Mouse (Mus musculus): Measurements from ENCODE around the gene Mllt10.

Mllt10 gene

DNA sequence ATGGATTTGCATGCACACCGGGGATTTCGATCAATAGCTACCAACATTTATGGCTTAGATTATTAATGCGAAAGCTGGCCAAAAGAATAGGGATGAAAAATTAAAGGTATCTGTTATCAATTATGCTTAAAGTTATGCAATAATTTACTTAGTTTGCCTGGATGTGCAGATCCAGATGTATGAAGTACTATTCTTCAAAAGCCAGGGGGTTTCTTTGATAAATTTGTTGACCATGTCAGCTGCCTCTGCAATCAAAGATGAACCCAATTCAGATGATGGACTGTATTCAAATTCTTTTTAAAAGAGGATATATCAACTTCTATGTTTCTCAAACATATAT lies 3.2 kb upstream of the Mllt10 start:
- DNase-seq (ENCODE audit: low read depth, low spot score), result no peak

DNA sequence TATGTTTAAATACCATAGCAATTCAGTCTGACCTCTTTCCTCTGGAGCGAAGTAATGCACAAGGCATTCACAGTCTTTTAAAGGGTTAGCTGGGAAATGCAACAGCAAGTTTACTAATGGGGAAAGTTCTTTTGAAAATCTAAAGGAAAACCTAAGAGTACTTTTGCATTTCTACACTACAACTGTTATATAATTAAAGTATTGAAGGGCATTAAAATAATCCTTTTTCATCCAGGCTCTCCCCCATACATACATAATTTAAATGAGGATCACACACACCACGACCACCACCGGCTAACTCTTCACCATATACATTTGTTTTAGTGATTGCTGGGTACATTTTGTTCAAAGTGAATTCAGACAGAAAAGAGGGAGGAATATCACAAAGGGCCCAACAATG lies 2.5 kb upstream of the Mllt10 start:
- DNase-seq (ENCODE audit: low read depth, low spot score), result no peak

DNA sequence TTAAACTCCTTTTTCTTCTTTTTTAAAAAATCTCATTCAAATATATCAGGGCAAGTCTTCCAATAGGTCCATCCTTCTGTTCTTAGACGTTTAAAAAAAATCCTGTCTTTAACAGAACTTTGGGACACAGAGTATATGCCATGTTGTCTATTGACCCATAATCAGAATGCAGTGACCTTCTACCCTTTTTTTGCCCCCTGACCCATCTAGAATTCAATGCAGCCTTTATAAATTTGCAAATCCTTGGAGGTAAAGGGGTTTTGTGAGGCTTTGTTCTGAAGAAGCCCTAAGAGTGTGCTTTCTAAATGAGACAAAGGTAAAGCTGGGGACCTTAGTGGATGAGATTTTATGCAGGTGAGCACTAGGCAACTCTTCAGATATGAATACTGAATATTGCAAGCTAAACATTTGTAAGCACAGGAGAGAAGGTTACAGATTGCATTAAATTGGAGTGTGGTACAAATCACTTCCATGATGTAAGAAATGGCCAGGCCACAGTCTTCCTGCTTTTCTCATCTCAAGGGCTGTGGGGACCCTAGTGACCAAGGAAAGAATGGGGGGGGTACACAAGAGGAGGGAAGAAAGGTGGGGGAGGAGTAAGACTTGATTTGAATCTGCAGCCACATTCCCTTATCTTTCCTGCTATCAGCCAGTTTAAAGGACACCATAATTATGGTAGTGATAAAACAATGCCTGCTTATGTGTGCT lies 1.6 kb upstream of the Mllt10 start:
- DNase-seq (ENCODE audit: low read depth, low spot score), result no peak

DNA sequence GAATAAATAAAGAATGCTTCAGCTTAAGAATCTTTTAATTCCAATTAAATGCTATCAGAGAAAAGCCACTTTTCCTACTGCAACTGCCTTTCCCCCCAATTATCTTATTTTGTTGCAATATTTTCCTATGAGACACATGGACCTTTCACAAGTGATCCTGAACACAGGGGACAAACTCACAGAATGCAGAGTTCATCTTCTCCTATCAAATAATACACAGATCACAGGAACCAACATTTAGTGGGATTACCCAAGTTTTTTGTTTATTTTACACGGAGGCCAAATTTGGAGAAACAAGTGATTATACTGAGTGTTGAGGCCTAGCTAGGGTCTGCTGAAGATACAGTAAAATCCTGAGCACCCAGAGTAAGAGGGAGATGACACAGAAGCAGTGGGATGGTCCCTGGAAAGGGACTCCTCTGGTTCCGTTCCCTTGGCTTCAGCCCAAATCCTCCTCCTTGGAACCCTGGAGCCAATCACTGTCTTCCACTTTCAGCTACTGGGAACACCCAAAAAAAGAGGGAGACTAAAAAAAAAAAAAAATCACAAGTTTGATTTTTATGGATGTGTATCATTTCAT lies 996 bp upstream of the Mllt10 start:
- no peak for DNase-seq (ENCODE audit: low read depth, low spot score)

DNA sequence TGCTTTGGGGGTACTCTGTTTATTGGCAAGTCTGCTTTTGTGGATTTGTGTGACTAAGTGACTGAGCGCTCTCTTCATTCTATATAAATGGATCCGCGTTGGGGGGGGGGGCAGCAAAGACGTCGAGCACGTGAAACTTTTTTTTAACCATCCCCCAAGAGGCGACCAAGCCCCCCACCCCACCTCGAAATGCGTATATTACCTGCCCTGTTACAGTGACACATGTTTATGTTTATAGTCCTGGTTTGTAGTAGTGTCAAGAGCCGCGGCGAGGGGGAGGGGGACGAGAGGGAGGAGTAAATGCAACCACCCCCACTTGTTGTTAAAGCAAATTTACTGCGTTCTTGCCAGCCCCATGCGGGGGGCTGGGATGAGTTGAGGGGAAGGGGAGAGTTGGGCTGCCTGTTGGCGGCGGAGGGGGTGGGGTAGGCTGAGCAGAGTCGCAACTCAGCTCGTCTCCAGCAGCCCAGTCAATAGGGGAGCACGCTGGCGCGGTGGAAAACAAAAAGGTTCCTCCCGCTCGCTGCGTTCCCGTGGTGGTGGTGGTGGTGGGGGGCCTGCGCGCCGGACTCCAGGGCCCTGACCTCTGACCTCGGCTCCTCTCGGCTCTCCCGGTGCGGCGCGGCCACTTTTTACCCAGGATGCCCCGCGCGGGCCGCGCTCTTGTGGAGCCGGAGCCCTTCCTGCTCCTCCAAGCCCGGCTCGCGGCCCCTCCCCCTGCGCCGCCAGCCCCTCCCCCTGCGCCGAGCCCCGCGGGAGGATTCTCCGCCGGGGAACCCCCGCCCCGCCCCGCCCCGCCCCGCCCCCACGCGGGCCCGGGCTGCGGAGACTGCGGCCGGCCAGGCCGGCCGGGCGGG lies 1.1 kb downstream of the Mllt10 start:
- DNase-seq (ENCODE audit: low read depth, low spot score), result peak; percentile 87

DNA sequence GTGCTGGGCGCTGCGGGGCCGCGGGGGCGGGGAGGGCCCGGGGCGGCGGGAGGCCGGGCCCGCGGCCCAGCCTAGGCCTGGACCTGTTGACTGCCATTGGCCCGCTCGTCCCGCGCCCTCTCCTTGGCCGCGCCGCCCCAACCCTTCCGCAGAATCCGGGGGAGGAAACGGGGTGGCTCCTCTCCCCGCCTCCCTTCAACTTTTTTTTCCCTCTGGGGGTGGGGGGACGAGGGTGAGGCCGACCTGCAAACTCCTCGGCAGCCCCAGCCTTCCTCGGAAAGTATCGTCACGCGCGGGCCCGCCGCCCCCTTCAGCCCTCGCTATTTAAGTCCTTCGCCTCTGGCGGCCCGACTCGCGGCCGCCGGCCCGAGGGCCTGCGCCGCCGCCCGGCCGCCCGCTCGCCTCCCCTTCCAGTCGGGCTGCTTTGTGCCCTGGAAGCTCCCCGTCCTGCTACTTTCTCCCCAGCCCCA lies 1.8 kb downstream of the Mllt10 start:
- no peak for DNase-seq (ENCODE audit: low read depth, low spot score)

DNA sequence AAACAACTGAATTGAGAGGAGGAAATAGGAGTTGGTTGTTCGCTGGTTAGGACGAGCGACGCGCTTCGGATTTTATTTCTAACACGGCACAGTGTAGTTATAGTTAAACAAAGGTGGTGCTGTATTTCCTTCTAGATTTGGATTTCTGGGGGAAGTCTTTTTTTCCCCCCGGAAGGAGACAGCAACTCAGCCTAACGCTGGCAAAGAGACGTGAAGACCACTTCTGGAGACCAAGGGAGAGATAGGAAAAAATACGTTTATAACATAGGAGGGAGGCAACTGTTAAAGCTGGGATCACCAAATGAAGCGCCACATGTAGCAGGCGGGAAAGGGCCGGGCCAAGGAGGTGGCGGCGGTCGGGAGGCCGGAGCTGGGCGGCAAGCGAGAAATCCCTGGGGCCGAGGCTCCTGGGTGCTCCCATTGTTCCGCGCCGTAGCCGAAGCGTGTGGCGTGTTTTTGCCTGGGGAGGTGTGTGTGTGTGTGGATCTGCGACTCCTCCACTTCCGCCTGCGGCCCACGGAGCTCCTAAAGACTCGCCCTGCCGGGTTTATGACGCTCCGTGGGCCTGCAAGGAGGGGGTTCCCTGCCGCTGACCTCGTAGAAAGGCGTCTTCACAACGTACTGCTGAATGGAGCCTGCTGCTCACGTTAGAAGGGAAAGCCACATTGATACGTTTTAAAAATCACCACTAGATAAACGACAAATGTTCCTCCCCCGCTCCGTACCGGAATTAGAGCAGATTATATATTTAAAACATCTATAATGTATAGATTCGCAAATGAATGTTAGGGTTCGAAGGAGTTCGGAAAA lies 2.5 kb downstream of the Mllt10 start:
- peak; percentile 42 for DNase-seq (ENCODE audit: low read depth, low spot score)

DNA sequence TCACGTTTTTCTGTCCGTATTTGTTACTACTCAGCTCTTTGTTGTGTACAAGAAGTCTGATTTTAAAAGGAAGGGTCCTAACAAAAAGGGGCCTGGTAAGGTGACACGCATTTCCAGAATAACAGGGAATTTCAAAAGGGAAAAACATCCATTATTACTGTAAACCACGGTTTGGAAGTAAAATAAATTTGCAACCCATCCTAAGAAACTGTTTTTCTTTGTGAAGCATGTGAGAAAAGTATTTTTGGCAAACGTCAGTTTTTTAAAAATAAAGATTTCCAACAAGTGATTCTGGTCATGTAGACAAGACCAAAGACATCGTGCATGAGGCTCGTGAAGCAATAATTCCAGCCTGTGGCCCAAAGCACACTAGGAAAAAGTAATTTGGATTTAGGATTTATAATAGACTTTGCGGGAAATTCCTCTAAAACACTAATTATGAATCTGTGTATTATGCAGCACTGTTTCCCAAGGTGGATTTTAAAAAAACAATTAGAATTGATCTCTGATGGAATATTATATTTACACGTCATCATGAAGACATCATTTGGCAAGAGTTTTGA lies 3.2 kb downstream of the Mllt10 start:
- DNase-seq (ENCODE audit: low read depth, low spot score), result no peak

DNA sequence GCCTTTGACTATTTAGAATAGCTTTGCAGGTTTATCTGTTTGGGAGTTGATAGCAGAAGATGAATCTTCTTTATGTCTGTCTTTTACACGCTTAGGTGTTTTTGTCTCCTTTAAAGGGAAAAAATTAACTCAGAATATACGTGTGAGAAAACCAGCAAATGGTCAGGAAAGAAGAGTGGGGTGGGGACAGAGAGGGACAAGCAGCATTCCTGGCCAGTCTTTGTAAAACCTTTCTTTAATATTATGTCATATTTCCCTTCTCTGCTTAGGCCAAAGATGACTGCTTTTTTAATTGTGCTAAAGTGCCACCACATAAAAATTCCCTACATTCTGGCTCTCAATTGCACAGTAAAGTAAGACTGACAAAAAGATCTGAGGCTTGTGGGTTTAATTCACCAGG lies 4.0 kb downstream of the Mllt10 start:
- DNase-seq (ENCODE audit: low read depth, low spot score), result no peak

DNA sequence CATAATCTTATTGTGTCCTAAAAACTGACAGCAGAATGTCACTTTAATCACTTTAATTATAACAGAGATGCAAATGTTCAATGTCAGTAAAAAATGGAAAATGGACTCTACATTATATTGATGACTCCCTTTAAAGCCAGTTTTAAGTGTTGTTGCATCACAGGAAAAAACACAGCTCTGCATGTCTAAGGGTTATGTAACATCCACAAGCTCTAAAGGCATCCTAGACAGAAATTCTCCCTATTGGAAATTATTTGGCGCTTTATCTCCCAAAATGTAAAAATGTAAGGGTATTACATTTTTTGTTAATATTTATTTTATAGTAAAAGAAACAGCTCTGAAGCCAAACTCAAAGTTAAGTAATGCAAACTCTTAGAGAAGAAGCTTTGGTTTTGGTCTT lies 4.9 kb downstream of the Mllt10 start:
- DNase-seq (ENCODE audit: low read depth, low spot score), result no peak

DNA sequence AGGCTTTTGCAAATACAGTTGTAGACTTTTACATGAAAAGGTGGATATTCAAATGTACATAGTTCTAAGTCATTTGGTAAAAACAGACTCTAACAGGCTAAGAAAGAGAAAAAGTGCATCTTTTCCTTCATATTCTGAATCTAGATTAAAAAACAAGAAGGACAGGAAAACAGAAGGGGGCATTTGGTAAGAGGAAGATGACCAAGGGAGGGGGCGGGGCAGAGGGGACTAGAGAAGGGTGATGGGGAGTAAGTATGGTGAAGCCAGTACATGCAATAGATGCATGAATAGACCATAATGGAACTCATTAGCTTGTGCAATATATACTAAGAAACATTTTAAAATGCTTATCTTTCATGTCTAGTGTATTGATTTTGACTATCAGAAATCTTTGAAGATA lies 5.4 kb downstream of the Mllt10 start:
- DNase-seq (ENCODE audit: low read depth, low spot score), result no peak

DNA sequence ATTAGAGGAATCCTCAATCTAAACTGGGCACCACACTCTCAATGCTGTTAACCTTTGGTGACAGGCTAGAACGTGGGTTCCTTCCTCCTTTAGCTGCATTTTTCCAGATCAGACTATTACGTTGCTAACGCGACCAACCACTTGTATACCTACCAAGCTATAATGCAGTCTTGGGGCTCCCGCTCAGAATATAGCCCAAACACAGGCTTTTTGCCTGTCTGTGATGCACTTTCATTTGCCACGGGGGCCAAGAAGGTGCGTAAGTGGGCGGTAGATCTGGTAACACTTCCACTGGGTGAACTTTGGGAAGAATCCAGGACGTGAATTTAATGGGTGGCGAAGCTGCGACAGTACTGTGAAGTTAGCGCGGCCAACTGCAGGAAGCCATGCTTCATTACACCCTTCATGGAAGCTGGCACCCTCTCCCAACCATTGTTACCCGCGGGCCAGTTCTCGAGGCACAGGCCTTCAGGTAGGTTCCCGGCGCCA lies 8.8 kb downstream of the Mllt10 start:
- DNase-seq (ENCODE audit: low read depth, low spot score), result peak; percentile 50

DNA sequence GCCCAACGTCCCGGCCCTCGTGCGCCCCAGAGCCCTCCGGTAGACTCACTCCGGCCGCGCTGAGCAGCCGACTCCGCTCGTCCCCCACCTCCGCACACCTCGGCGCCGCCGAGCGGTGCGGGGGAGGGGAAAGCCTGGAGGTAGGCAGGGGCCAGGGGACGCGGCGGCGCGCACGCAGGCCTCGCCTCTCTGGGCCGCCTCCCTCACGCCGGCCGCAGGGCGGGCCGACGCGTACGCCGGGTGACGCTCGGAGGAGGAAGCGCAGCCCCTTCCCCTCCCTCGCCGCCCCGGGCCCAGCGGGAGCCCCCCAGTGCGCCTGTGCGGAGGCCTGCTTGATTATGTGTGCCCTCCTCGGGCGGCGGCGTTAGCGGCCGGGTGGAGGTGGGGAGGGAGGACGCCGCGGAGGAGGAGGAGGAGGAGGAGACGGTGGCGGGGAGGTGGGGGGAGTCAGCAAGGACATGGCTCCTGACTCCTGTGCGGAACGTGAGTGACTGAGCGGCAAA lies 9.4 kb downstream of the Mllt10 start:
- DNase-seq (ENCODE audit: low read depth, low spot score), result peak; percentile 71

DNA sequence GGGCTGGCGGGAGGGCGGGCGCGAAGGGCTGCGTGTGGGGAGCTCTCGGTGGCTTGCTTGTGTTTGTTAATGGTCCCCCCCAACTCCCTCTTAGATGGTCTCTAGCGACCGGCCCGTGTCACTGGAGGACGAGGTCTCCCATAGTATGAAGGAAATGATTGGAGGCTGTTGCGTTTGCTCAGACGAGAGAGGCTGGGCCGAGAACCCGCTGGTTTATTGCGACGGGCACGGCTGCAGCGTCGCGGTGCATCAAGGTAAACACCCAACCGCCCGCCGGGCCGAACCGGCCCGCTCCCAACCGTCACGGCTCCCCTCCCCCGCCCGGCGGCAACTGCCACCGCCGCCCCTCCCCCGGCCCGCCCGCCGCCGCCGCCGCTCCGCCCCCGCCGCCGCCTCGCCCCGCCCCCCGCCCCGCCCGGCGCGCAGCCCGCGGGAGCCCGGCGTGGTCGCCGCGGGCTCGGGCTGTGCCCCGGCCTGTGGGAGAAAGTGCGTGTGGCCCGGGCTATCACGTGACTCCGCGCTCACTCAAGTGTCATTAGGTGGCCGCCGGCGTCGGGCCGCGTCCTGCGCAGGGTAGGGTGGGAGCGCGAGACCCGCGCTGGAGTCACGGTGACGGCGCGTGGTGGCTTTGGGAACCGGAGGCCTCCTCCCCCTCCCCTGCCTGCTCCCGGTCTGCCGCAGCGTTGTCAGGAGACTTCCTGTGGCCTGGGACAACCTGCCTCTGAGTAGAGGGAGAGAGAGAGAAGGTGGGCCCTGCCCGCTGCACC lies 10.1 kb downstream of the Mllt10 start:
- peak; percentile 58 for DNase-seq (ENCODE audit: low read depth, low spot score)

DNA sequence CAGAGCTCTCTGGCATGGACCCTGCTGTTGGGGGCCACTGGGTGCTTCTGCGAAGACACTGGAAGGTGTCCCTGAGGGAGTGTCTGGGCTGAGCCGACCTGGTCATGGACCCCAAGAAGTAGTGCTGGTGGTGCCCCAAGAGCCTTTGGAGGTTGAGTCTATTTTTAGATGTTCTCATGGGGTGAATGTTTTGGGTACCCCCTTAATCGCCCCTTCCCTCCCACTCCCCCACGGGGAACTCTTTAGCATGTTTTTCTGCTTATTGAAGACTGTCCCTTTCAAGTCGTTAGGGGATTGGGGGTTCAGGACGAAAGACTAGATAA lies 10.6 kb downstream of the Mllt10 start:
- no peak for DNase-seq (ENCODE audit: low read depth, low spot score)

DNA sequence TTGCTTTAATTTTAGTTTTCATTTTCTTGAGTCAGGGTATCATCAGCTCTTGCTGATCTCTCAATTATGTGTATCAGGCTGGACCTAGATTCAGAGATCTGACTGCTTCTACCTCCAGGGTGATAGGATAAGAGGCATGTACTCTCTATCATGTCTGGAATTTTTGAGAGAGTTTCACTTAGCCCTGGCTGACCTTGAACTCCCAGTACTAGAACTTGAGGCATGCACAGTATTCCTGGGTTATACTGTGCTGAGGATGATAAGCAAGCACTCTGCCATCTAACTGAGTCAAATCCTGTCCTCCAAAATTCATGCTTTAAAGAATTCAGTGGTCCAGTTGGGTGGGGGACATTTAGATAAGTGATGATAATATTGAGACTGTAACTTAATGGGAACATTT lies 11.4 kb downstream of the Mllt10 start:
- no peak for DNase-seq (ENCODE audit: low read depth, low spot score)

DNA sequence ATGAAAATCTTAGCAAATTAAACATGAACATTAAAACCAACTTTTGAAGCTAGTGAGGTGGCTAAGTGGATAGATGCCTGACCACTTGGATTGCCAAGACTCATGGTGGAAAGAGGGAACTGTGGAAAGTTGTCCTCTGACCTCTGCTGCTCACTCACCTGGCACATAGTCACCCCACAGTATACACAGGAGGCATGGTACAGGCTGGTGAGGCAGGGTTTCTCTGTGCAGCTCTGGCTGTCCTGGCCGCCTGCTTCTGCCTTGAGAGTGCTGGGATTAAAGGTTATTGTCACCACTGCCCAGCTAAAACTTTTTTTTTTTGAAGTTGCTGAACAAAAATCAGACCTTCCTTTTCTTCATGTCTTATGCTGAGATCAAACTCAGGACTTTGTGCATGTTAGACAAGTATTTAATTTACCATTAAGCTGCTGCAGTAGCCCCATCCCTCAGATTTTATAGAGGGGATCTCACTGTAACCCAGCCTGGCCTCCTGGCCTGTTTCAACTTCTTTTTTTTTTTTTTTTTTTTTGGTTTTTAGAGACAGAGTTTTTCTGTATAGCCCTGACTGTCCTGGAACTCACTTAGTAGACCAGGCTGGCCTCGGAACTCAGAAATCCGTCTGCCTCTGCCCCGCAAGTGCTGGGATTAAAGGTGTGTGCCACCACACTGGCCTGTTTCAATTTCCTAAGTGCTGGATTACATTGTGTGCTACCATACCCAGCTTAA lies 13.2 kb downstream of the Mllt10 start:
- DNase-seq (ENCODE audit: low read depth, low spot score), result no peak

DNA sequence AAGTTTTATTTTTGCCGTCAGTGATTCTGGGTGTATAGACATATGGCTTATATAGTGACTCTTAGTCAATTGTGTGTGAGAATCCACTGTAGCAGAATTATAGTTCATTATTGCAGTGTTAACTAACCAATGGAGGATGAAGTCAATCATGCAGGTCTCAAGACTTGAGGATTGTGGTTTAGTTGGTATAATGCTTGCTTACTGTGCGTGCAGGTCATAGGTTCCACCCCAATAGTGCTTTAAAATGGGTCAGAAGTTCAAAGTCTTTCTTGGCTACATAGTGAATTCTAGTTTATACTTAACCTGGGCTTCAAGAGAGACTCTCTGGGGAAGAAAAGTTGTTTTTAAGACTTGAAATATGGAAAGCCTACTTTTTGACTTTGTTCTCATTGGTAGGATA lies 16.9 kb downstream of the Mllt10 start:
- no peak for DNase-seq (ENCODE audit: low read depth, low spot score)

DNA sequence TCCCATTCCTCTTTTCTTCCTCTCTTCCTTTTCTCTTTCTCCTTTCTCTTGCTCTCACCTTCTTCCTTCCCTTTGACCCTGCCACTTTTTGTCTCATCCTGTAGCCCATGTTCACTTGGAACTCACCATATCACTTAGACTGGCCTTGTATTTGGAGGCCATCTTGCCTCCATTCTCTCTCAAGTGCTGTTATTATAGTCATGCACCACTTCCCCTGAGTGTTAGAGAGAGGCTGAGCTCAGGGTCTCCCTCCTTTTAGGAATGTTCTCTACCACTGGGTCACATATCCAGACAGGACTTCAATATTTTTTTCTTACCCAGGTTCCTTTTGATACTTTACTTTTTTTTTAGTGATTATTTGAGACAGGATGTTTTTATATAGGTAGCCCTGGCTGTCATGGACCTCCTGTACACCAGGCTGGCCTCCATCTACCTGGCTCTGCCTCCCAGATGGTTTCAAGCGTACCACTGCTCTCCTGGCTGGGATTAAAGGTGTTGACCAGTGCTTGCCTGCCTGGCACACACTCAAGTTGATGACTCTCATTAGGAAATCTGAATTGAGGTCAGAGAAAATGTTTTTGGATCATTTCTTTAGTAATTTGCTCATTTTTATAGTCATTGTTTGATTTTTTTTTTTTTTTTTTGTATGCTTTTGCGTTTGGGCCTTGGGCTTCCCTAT lies 25.3 kb downstream of the Mllt10 start:
- DNase-seq (ENCODE audit: low read depth, low spot score), result no peak

All from c-Kit-negative CD71-positive TER-119-positive erythroid progenitor cells, embryonic 14.5 days (primary cell).